Mouse (Mus musculus) lung, postnatal 14 days (tissue): ENCODE results near the gene Dab1.
A peak's percentile ranks its signal among the peaks of the same experiment; 100 is the strongest.

Experiments used
- DNase-seq: peaks from one replicate; pipeline ENCODE4 v3.0.0; 2021

Gene Dab1

DNA sequence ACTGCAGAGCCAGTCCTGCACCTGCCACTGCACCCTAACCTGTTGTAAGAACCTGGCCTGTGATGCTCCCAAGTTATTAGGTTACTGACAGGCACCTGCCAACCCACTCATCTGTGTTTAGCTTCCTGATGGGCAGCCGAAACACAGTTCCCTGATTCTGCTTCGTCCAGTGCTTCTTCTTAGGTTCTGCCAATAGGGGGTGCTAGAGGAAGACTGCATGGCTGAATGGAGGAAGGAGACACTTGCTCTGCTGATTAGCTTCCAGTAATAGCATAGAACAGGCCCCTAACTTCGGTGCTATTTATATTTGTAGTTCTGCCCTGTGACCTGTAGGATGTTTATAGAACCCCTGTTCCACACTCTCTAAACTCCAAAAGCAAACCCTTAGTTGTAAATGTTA lies 83.0 kb downstream of the Dab1 start:
- DNase-seq: no peak

DNA sequence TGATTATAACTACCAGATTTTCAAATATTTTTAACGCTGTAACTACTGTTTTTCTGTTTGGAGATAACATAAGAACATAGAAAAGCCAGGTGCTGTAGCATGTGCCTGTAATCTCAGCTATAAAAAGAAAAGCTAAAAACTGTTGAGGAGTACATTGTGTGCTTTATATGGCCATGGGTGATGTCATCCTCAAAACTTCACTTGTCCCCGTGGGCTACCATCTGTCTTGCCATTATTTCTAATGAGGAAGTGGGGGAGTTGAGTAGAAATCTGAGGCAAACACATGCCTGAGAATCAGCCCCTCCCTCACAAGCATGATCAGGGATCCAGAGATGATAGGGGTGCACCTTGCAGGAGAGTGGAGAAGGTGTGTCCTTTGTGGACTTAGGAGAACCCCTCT lies 85.3 kb downstream of the Dab1 start:
- no peak for DNase-seq

DNA sequence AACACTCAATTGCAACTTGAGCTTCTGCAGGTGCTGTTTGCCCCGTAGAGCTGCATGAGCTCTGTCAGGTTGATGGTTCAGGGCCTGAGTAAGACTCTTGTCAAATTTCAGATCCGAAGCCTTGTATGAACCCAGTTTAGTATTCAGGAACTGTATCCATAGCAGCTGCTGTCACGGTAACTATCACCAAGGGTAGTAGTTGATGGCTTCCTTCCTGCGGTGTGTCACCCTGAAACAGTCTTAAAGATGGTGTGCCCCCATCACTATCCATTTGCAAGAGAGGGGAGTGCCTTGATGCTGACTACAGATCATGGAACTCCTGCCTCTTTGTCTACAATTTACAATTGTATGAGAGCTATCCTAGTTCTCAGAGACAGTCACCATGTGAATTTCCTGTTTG lies 87.3 kb downstream of the Dab1 start:
- DNase-seq: no peak

DNA sequence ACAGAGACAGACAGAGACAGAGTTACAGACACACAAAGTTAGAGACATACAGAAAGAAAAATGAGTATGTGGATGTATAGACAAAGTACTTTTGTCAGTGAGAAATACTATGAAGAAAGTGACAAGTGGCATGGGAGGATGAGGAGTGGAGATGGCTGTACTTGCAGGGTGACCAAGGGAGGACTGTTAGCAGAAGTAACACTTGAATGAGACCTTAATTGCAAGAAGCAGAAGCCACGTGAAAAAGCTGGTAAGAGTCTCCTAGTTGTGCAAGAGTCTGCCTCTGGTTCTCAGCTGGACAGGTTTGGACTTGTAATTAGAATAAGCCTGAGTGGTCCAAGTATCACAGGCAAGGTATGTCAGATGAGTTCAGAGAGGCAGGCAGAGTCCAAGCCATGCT lies 88.0 kb downstream of the Dab1 start:
- DNase-seq: no peak

DNA sequence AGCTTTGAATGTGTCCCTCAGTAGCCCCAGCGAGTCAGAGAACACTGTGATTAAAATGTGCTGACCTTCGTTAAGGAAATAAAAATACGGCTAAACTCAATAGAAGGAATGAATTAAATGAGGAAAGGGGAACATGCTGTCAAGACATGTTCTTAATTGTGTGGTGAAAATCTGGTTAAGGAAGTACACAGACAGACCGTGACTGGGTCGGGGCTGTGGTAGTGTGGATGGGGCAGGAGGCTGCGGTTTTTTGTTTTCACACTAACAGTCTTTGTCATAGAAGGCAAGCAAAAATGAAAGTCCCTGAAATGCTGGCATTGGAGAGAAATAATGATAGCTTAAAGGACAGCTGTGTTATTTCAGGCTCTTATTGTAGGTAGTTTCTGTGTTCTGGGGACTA lies 92.2 kb downstream of the Dab1 start:
- no peak for DNase-seq

DNA sequence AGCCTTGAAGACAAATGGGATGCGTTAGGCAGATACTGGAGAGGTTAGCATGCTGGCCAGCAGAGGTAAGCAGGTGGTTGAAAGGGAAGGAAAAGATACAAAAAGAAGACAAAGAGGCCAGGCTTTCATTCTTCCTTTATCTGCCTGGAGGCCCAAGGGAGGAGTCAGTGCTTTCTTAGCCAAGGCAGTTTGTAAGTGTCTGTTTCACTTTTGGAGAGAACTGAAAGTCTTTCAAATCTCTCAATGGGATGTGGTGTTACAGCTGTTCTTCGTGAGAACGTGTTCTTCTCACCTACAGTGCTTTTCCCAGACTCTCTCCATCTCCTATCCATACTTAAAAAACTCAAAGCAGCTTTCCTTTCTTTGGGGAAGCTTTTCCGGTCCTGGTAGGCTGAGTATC lies 94.8 kb downstream of the Dab1 start:
- no peak for DNase-seq

DNA sequence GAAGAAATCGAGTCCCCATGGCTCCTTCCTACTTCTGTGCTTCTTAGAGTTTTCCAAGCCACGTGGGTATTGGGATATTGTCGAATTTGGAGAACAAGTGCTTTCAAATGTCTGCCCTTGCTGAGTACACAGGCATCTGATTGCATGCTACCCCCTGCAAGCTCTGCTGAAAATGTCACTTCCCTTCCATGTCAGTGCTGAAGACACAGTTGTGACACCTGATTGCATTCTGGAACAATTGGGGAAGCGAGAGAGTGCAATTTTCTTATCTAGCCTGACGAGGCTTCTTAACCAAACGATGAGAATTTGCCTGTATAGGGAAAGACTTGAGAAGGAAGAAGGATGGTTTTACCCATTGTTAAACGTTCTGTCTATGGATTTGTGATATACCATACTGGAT lies 95.8 kb downstream of the Dab1 start:
- DNase-seq: no peak

DNA sequence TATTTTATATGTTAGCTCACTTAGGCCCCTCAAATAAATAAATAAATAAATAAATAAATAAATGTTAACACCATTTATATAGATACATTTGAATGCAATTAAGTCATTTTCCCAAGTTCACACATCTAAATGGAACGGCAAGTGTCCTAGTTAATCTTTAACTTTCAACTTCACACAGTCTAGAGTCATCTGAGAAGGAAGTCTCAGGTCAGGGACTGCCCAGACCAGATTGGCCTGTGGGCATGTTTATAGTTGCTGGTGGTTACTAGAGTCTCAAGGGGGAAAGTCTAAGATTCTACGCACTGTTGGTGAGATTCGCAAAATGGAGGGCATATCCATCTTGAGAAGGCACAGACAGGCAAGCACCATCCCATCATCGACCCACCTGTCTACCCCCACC lies 96.4 kb downstream of the Dab1 start:
- DNase-seq: no peak

DNA sequence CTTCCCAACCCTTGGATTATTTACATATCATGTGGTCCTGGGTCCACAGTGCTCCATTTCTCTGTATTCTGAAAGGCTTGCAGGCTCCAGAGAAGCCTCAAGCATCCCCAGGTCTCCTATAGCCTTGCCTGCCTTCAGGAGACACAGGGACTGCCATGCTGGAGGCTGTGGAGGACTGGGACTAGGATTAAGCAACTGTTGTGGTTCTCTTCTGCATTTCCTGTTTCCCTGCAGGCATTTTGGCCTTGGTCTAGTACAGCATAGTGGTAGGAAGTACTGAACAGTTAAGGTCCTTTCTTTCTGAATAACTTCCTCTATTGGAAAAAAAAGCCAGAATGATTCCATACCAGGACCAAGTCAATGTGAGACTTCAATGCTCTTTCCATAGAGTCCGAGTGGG lies 103.6 kb downstream of the Dab1 start:
- DNase-seq: no peak

DNA sequence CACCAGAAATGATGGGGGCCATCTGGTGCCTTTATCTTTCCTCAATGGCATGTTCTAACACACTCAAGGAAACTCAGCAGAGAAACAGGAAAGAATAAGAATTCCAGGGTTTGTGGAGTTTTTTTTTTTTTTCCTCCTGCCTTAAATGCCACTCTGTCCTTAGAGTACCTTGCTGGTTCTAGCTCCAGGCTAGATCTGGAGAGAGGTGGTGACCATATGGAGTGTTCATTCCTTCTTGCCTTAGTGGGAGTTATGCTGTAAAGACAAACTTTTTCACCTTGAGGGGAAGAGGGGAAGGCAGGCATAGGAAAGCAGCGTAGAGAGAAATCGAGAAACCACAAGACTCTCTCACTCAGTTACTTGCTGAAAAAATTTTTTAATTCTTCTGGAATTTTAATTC lies 107.3 kb downstream of the Dab1 start:
- DNase-seq: no peak

DNA sequence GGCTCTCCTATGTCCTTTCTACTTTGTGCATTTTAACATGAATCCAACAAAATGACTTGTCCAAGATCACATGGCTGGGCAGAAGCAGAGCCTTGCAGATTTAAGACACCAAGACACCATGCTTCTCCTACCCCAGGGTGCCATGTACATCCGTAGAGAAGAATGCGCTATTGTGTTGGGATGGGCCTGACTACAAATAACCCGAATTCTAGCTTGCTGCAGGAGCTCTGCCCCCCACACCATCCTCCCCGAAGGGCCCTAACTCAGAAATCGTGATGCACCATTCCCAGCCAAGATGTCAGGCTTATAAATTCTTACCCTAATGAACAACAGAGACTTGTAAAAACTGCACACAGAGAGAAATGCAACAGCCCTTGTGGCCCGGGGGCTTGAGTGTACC lies 118.0 kb downstream of the Dab1 start:
- DNase-seq: no peak

DNA sequence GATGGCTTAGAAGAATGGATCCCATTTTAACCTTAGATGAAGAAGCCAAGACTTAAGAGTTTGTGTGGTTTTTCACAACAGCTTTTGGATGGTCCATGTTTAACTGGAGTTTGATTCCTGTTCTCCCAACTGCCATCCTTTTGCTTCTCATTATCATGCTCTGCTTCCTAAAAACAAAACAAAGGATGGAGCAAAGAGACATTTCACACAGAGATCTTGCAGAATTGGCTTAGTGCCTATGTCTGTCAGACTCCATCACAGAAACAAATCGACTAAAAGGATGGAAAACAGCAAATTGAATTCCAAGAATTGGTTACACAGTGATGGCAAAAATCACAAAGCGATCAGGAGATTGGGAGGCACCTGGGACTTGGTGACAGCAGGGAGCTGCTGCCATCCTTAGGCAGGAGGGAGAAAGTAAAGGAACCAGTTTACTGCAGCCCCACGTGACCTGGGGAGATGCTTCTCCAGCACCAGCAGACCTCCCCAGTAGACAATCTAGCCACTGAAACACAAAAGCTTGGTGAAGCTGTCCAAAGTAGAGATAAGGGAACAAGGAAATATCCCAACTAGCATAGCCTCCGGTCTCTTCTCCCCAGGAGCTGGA lies 132.2 kb downstream of the Dab1 start:
- DNase-seq: no peak

DNA sequence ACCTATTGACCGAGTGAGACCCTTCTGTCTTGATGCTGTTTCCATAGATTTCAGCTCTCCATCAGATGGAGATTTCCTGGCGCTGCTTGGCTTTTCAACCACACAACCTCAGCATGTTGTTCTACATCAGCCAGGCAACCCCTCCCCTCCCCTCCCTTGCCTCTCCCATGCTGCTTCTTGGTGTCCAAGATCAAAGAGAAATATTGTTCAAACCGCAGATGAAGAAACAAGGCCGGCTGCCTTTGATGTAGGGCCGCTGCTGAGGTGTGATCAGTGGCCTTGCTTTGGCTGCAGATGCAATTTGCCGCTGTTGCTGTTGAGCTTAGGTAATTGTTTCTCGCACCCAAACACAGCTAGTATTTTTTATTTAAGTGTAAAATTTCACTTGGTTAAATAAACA lies 135.4 kb downstream of the Dab1 start:
- DNase-seq: no peak

DNA sequence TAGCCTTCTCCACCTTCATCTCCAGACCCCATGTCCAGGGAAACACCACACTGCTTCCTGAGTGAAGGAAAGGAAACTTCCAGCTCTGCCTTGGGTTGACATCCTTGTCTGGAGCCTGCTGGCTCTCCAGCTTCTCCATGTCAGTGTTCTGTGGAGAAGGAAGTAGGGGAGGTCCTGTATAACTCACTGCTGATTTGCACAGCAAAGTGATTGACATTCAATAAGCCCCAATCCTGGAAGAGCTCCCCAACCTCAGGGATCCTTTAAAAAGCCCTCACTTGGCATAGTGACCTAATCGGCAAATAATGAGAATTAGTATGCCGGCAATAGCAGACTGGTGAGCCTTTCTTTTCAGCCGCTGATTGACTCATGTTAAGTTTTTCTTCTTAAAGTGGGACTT lies 138.1 kb downstream of the Dab1 start:
- no peak for DNase-seq

DNA sequence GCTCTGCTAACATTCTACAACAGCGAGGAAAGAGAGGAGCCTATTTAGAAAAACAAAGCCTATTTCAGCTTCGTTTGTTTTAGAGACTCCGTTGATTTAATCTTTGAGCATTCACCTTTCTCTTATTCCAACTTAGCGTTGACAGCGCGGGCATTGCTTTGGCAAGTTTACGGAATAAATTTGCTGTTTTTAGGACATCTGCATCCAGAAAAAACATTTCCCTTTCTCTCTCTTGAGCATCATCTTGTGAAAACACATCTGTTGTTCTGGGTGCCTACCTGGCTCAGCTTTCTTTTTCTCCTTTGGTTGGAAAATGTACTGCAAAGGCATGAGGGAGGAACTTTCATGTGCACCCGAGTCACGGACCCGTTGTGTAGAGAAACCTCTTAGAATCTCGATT lies 143.3 kb downstream of the Dab1 start:
- no peak for DNase-seq

DNA sequence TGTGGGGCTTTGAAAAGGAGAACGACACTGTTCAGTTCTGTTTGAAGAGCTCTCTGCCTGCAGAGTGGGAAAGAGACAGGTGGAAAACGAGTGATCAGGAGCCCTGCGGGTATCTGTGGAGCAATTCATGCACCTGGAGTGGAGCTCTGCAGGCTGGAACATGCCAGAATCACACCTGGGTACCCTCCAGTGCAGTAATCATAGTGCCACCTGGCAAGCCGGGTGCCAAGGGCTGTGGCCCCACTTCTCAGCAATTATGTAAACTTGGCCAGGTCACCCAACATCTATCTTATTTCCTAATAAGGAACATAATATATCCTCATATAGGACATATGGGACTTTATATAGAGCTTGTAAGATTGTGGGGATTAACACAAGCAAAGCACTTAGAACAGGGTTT lies 156.6 kb downstream of the Dab1 start:
- no peak for DNase-seq

DNA sequence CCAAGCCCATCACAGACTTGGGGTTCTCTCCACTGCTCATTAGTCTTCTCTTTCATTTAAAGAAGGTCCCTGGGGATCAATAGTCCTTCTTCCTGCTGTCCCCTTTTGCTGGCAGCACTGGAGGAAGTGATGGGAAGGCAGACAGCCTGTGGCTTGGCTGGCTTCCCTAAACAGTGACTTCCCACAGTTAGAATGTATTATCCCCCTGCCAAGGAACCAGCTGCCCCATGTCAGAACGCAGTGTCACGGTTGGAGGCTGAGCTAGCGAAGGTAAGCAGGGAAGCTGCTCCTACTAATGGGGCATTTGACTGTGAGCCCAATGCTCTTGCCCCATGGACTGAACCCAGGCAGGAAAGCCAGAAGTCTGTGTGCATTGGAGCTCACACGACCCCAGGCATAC lies 162.2 kb downstream of the Dab1 start:
- peak; percentile 80 for DNase-seq

DNA sequence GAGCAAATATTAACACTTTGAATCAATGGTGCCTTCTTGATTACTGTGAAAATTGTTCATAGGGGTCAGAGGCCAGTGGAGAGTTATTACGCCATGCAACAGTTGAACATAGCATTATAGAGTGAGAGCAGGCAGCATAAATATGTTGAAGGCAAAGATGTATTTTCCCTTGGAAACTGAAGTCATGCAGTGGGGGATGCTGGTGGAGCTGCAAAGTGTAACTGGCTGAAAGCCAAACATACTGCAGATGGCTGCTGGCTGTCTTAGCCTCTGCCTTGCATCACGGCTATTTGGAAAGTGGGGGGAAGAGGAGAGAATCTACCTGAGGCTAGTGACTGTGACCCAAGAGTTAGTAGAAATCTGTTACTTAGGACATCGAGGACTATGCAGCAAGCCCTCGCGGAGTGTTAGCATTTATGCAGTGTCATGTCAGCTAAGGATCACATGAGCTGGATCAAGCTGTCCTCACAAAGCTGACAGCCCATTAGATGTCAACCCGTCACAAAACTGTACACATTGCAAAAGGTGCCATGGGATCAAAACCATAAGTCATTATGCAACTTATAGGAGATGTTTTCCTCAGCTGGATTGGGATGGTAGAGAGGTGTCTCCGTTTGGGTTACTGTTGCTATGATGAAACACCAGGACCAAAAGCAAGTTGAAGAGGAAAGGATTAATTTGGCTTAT lies 164.5 kb downstream of the Dab1 start:
- DNase-seq: no peak

DNA sequence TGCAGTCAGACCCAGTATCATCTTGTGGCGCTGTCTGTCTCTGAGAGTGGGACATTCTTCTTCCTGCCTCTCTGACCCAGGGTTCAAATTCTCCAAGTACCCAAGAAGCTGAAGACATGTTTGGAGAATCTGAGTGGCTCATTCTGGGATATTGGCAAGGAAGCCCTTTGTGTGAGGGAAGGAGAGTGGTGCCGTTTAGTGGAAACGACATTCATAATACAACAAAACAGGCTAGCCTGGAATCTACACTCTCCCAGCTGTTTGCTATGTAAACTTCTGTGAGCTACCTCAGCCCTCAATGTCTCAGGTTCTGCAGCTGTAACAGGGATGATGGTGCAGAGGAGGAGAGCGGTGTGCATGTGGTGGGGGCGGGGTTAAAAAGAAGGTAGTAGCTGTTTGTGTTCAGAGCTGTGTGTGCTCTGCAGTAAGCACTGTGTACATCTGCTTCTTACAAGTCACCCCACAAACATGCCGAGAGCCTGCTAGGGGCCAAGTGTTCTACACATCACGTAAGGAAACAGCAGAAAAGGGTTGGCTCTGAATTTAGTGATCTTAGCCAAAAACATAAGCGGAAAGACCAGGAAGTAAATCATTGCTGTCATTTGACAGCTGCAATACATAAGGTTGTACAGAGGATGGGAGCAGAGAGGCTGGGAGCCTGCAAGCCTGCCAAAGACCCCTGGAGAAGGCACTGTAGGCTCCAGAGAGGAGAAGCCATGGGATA lies 174.6 kb downstream of the Dab1 start:
- no peak for DNase-seq

DNA sequence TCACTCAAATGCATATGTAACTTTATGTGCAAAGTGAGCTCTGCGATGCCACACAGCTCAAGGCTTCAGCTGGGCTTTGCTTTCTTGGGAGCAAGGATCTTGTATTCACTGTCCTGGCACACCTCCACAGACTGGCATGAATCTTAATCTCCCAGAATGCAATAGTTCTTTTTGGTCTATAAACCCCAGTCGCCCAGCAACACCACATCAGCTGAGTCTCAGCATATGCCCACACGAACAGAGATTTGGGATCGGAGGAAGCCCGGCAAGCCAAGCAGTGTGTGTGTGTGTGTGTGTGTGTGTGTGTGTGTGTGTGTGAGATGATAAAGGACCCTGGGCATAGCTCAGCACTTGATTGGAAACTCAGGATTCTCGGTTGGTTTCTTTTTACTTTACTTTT lies 177.3 kb downstream of the Dab1 start:
- no peak for DNase-seq

DNA sequence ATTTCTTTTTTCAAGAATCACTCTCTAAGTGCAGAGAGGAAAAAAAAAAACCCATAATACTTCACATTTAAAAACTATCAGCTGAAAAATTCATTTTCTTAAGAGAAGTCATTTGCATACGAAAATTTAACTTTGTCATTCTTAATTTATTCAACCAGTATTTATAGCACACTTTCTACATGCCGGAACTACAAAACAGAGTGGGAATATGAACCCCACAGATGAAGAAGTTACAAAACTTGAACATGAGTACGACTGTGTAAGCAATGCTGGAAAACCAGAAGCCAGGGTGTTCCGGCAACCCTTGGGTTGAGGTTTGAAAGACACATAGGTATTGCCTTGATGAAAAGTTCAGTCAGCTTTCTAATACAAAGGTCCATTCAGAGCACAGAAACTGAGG lies 183.3 kb downstream of the Dab1 start:
- DNase-seq: no peak

DNA sequence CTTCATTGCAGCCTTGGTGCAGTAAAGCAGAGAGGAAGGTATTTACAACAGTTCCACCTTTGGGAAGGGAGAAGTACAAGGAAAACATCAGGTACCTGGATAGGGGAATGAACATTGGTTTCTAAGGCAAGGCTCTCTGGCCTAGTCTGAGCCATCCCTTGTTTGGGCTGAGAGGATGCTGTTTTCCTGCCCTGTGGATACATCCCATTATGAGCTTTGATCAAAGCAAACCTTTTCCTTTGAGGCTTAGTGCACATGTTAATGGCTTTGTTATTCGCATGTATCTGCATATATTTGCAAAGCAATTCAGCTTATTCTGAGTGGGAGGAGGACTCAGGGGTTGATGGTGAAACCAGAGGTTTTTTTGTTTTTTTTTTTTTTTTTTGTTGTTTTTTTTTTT lies 185.3 kb downstream of the Dab1 start:
- no peak for DNase-seq

DNA sequence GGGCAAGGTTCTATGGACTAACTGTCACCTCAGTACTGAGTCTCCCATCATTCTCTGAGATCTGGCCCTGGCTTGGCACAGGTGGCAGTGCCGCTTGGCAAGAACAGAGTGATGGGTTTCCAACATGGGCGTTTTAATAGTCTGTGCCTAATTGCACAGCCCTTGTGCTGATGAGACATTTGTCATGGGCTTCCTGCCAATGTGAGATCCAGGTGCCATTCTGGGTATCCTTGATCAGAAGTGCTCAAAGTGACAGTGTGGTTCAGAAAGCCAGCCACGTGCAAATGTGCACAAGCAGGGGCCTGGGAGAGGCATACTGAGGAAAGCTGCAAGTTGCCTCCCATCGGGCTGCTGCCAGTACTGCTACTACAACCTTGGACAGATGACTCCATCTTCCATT lies 203.5 kb downstream of the Dab1 start:
- no peak for DNase-seq

DNA sequence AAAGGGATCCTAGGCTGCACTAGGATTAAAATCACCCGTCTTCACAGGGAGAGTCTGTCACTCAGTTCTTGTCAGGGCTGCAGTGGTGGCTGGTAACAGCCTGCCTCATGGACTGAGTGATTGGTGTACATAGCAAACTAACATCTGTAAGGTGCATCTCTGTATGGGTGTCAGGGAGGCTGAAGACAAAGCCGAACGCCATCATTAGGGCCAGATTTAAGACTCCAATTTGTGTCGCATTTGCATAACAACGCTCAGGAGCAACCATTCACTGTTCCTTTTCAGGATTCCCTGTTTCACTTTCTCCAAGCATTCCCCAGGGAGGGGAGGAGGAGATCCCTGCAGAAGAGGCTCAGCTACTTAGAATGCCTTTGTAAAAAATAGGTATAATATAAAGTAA lies 219.2 kb downstream of the Dab1 start:
- DNase-seq: no peak

DNA sequence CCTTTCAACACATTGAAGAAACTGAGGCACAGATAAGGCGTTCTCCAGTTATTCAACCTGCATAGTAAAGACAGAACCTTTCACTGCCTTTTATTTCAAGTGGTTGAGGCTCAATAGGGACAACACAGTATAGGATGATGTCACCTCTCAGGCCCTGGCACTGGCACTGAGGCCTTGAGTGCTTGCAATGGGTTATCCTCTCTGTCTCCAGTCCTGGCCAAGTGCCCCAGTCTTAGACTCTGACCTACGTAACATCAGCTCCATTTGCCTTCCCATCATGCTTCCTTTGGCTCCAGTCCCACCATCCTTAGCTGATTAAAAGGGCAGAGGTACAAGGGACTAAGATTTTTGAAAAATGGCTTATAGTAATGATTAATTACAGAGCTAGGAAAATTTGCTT lies 220.4 kb downstream of the Dab1 start:
- DNase-seq: no peak
